Mouse (Mus musculus) embryonic facial prominence, embryonic 11.5 days (tissue): Measurements from ENCODE around the gene Pih1d2. TPM values are rescaled to one million over a fixed set of nuclear protein-coding genes. Genes with fewer than 3 reads are reported as not detected.

ENCODE experiments used
- polyA plus RNA-seq: library from polyadenylated mRNA; unstranded; fragments of >200 nt; fragmentation: Nextera tagmentation; extraction: Ambion mirVana; gene quantifications from 2 replicates; pipeline ENCODE4 v1.2.1, GENCODE M21; 2014

Gene Pih1d2
- polyA plus RNA-seq, 1 experiment from 2014 or later = 3.1 TPM

Other genes starting within 250 kb of the Pih1d2 start
- 0.32 and 0.49 TPM in 2 replicates for gene Plet1, start 122.8 kb upstream of the Pih1d2 start, polyA plus RNA-seq
- gene Pts, start 88.6 kb upstream of the Pih1d2 start, polyA plus RNA-seq = 59.7 and 64.6 TPM in 2 replicates
- 2.4 and 3.3 TPM in 2 replicates for gene Il18, start 62.5 kb upstream of the Pih1d2 start, polyA plus RNA-seq
- 0.13 and 0.47 TPM in 2 replicates for gene Bco2, start 62.1 kb upstream of the Pih1d2 start, polyA plus RNA-seq
- not detected in 2 replicates for gene Tex12, start 56.0 kb upstream of the Pih1d2 start, polyA plus RNA-seq
- 302 and 308 TPM in 2 replicates for gene Sdhd, start 13.5 kb upstream of the Pih1d2 start, polyA plus RNA-seq
- 301 and 326 TPM in 2 replicates for gene Timm8b, start 13.4 kb upstream of the Pih1d2 start, polyA plus RNA-seq
- gene Nkapd1, start 143 bp downstream of the Pih1d2 start, polyA plus RNA-seq = 30.8 and 35.3 TPM in 2 replicates
- gene Dlat, start 42.5 kb downstream of the Pih1d2 start, polyA plus RNA-seq = 61.2 and 65.6 TPM in 2 replicates
- 24.2 and 25.3 TPM in 2 replicates for gene Dixdc1, start 122.2 kb downstream of the Pih1d2 start, polyA plus RNA-seq
- gene 2310030G06Rik, start 129.2 kb downstream of the Pih1d2 start, polyA plus RNA-seq = 3.4 and 3.8 TPM in 2 replicates
- 17.4 and 23.2 TPM in 2 replicates for gene Cryab, start 134.0 kb downstream of the Pih1d2 start, polyA plus RNA-seq
- 3.0 and 4.4 TPM in 2 replicates for gene Hspb2, start 135.0 kb downstream of the Pih1d2 start, polyA plus RNA-seq
- gene Fdxacb1, start 150.9 kb downstream of the Pih1d2 start, polyA plus RNA-seq = 14.1 and 14.3 TPM in 2 replicates
- 41.6 and 43.2 TPM in 2 replicates for gene Alg9, start 157.7 kb downstream of the Pih1d2 start, polyA plus RNA-seq
- gene 1110032A03Rik, start 158.2 kb downstream of the Pih1d2 start, polyA plus RNA-seq = 32.4 and 33.3 TPM in 2 replicates
- 126 and 136 TPM in 2 replicates for gene Ppp2r1b, start 228.0 kb downstream of the Pih1d2 start, polyA plus RNA-seq